Mouse (Mus musculus) forebrain, embryonic 16.5 days (tissue): ENCODE measurements at regions not wholly inside any gene's neighbourhood (a gene's known extent, or its start where the extent isn't known, plus 50 kb on each side); places are given as distances from the start of the nearest gene placed in this dataset.
A peak's percentile ranks its signal among the peaks of the same experiment; 100 is the strongest.

Experiments used
- ATAC-seq: fragments of 200-750 bp; cut with Nextera tagmentation; 2 replicates; pipeline ENCODE4 v1.8.0; 2017; ENCODE audit warnings: mild to moderate bottlenecking, moderate library complexity
- H3K27ac ChIP-seq: fragments of 300-500 bp; sonication (generic); 2 replicates; pipeline ENCODE4 v1.5.1; 2014; ENCODE audit warnings: low read length, control low read depth
- H3K27me3 ChIP-seq: fragments of 300-500 bp; sonication (generic); replicated peaks from 2 replicates; pipeline ENCODE4 v1.6.1; 2014; ENCODE audit warnings: low read length; ENCODE audit not compliant: control insufficient read depth, insufficient read depth
- H3K36me3 ChIP-seq: fragments of 300-500 bp; sonication (generic); 2 replicates; pipeline ENCODE4 v1.6.1; 2014; ENCODE audit not compliant: control insufficient read depth, insufficient read depth
- H3K4me1 ChIP-seq: fragments of 300-500 bp; sonication (generic); replicated peaks from 2 replicates; pipeline ENCODE4 v1.6.1; 2014; ENCODE audit warnings: low read length; ENCODE audit not compliant: control insufficient read depth, insufficient read depth
- H3K4me2 ChIP-seq: fragments of 300-500 bp; sonication (generic); 2 replicates; pipeline ENCODE4 v1.6.1; 2014; ENCODE audit warnings: mild to moderate bottlenecking, low read length, control low read depth
- H3K4me3 ChIP-seq: fragments of 300-500 bp; sonication (generic); replicated peaks from 2 replicates; pipeline ENCODE4 v1.5.1; 2014; ENCODE audit warnings: mild to moderate bottlenecking, low read length, control low read depth
- H3K9ac ChIP-seq: fragments of 300-500 bp; sonication (generic); replicated peaks from 2 replicates; pipeline ENCODE4 v1.6.1; 2014; ENCODE audit warnings: low read depth, low read length, control low read depth
- H3K9me3 ChIP-seq: fragments of 300-500 bp; sonication (generic); 2 replicates; pipeline ENCODE4 v1.6.1; 2016; ENCODE audit warnings: low read length; ENCODE audit not compliant: control insufficient read depth
- WGBS: fragments of 180-500 bp; shearing (Covaris S2); extraction: QIAGEN DNeasy Blood & Tissue Kit; methylation state at CpG from one replicate; pipeline ENCODE4 v1.1.7; 2014; 5-methylcytosine and 5-hydroxymethylcytosine counted together

DNA sequence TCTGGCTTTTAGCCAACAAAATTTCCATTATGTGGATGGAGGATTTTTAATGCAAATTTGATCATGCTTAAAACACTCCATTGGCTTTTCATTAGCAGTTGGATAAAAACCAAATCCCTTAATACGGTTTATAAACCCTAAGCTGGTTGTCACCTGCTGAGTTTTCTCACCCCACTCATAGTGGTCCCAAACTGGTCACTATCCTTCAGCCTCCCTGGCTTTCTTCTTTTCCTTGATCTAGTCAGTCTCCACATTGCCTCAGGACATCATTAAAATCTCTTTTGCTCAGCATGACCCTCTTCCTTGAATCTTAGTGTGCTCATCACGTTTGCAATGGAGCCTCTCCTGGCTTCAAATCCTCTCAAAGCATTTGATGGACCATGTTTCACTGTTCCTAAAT lies 340.9 kb upstream of the Cntn3 start:
- Histone ChIP-seq H3K9ac (no peak overlapping the region), H3K4me3 (no peak overlapping the region), H3K4me2 (no peak overlapping the region), H3K4me1 (no peaks in the 10 kb centered on the region), H3K9me3 (no peaks in the 10 kb centered on the region), H3K27me3 (no peaks in the 10 kb centered on the region), H3K36me3 (no peaks in the 10 kb centered on the region), H3K27ac (no peak overlapping the region)
- WGBS, result 17% methylated on average over 2 of the region's 2 CpGs
- ATAC-seq, result no peak

DNA sequence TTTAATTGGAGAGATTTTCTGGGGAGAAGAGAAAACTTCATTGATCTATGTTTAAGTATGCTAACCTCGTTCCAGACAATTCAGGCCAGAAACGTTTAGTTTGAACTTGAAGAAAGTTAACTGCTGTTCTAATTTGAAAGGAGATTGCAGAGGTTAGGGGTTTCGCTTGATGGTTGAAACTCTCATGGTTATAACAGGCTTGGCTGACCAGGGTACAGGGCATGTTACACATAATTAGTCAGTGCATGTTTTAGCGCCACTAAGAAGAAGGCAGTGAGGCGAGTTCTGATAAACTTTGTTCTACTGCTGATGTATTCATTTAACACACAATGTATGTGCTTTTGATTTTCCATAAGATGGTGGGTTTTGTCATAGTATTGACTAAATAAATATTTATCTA lies 331.1 kb upstream of the Cntn3 start:
- Histone ChIP-seq H3K27ac (no peak overlapping the region), H3K4me1 (no peaks in the 10 kb centered on the region), H3K4me3 (no peak overlapping the region), H3K9ac (no peak overlapping the region), H3K9me3 (no peaks in the 10 kb centered on the region), H3K27me3 (0 out of 2 replicates have a peak, but pooled peaks cover 2% of the 10 kb centered on the region), H3K4me2 (no peak overlapping the region), H3K36me3 (no peaks in the 10 kb centered on the region)
- 7% methylated on average over 5 of the region's 5 CpGs for whole genome bisulfite sequencing
- no peak for ATAC-seq

DNA sequence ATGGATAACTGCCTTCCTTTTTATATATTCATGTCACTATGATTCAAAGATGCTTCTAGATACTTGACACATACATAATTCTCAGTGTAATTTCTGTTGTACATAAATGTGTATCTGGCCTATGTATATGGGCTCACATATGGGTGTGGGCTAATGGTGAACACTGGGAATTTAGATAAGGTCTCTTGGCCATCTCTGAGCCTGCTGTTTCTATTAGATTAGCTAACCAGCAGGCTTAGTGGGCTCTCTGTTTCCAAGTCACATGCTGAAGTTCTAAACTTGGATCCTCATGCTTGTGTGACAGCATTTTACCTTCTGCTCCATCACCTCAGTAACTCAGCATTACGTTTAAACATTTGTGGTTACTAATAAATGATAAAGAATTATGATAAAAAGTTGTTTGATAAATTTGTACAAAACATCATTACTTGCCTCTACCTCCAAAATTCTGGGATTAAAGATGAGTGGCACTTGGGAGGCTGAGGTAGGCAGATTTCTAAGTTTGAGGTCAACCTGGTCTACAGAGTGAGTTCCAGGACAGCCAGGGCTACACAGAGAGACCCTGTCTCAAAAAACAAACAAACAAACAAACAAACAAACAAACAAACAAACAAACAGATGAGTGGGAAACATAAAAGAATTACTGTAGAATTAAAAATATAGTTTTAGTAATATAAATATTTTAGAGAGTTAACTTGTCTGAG lies 327.7 kb upstream of the Cntn3 start:
- H3K4me1 ChIP-seq, result no peaks in the 10 kb centered on the region
- no peak overlapping the region for H3K9ac ChIP-seq
- WGBS, result 60% methylated on average over 1 of the region's 1 CpGs
- ATAC-seq, result no peak
- H3K27ac ChIP-seq, result no peak overlapping the region
- no peak overlapping the region for H3K4me3 ChIP-seq
- H3K4me2 ChIP-seq, result no peak overlapping the region
- H3K9me3 ChIP-seq, result no peaks in the 10 kb centered on the region
- 0 out of 2 replicates have a peak, but pooled peaks cover 2% of the 10 kb centered on the region for H3K27me3 ChIP-seq
- H3K36me3 ChIP-seq, result no peaks in the 10 kb centered on the region

- no peak overlapping the region for H3K27ac ChIP-seq
- ATAC-seq, result no peak
- 77% methylated on average over 1 of the region's 1 CpGs for WGBS
- H3K9ac ChIP-seq, result no peak overlapping the region
- H3K36me3 ChIP-seq, result no peaks in the 10 kb centered on the region
- no peak overlapping the region for H3K4me2 ChIP-seq
- no peaks in the 10 kb centered on the region for H3K4me1 ChIP-seq
- H3K27me3 ChIP-seq, result no peaks in the 10 kb centered on the region
- H3K4me3 ChIP-seq, result no peak overlapping the region
- H3K9me3 ChIP-seq, result no peaks in the 10 kb centered on the region
Measured at GRCm38 (mm10) chr6:102868404-102868803, 295.5 kb upstream of the Cntn3 start.

DNA sequence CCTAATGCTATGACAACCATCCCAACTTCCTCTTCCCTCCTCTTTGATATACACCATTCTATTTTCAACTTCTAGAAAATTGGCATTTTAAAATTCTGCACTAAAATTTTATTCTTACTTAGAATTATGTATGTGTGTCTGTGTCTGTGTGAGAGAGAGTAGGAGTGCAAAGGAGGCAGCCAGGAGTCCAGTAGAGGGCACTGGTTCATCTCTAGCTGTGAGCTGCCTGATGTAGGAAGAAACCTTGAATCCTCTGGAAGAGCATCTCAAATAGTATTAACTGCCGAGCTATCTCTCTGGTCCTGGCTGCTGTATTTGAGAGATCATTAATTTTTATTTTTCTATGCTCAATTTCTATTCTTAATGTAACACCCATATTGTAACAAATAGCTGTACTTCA lies 271.6 kb upstream of the Cntn3 start:
- Histone ChIP-seq H3K27ac (no peak overlapping the region), H3K36me3 (no peaks in the 10 kb centered on the region), H3K27me3 (no peaks in the 10 kb centered on the region), H3K4me3 (no peak overlapping the region), H3K4me2 (no peak overlapping the region), H3K4me1 (no peaks in the 10 kb centered on the region), H3K9ac (no peak overlapping the region), H3K9me3 (no peaks in the 10 kb centered on the region)
- no peak for ATAC-seq
- 43% methylated on average over 1 of the region's 1 CpGs for WGBS

DNA sequence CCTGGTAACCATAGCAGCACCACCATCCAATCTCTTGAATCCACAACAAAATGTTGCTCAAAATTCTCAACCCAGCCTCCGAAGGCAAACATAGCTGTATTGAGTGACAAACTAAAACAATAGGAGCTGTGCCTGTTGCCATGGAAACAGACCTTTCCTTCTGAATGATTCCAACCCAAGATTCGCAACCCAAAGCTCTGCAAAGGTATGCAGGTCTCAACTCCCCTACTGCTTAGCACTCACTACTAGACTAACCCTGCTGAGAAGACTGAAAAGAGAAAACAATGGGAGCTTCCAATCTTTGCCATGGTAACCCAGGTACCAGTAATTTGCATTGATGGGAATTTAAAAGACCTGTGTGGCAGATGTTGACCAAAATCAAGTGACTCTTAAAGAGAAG lies 260.2 kb upstream of the Cntn3 start:
- no peak overlapping the region for H3K27ac ChIP-seq
- no peaks in the 10 kb centered on the region for H3K4me1 ChIP-seq
- peak; percentile 69 for ATAC-seq
- no peaks in the 10 kb centered on the region for H3K27me3 ChIP-seq
- H3K36me3 ChIP-seq, result no peaks in the 10 kb centered on the region
- no peak overlapping the region for H3K4me3 ChIP-seq
- no peak overlapping the region for H3K9ac ChIP-seq
- 4% methylated on average over 2 of the region's 2 CpGs for WGBS
- H3K9me3 ChIP-seq, result no peaks in the 10 kb centered on the region
- no peak overlapping the region for H3K4me2 ChIP-seq
